Mouse (Mus musculus): ENCODE results near the gene Kirrel3.

The Kirrel3 gene

DNA sequence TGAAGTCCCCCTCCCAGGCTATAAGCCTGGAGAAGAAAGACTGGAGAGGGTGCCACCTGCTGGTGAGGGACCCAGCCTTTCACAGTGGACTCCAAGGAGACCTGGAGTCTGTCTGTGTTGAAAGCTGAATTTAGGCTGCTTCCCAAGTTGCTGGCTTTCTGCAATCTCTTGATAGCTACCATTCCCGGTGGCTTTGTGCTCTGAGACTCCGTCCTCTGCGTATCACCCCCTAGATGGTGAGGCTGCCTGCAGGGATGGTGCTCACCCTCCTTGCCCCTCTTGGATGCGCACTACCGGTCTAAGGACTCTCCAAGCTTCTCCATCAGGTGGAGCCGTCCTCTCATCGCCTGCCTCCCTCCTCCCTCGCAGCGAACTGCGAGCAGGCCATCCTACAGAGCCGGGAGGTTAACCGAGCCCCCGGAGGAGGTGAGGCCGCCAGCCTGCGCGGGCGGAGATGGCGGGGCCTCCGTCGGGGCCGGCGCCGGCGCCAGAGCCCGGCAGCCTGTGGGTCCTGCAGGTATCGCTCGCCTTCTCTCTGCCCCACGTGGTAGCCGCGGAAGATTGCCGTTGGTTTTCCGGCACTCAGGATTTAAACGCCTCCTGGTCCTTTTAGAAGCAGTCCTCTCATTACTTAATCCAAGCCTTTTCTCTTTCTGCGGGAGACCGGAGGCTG, at the start of gene Kirrel3:
TSS of gene Kirrel3 (plus strand) at position 136 of the 673 bp plus-strand sequence.
- DNase-seq: peak; percentile 21 to 39

- DNase-seq: no peak
Measured at GRCm38 (mm10) chr9:34440721-34441120, 45.0 kb upstream of the Kirrel3 start.

- DNase-seq: no peak
Measured at GRCm38 (mm10) chr9:34443950-34444349, 41.7 kb upstream of the Kirrel3 start.

DNA sequence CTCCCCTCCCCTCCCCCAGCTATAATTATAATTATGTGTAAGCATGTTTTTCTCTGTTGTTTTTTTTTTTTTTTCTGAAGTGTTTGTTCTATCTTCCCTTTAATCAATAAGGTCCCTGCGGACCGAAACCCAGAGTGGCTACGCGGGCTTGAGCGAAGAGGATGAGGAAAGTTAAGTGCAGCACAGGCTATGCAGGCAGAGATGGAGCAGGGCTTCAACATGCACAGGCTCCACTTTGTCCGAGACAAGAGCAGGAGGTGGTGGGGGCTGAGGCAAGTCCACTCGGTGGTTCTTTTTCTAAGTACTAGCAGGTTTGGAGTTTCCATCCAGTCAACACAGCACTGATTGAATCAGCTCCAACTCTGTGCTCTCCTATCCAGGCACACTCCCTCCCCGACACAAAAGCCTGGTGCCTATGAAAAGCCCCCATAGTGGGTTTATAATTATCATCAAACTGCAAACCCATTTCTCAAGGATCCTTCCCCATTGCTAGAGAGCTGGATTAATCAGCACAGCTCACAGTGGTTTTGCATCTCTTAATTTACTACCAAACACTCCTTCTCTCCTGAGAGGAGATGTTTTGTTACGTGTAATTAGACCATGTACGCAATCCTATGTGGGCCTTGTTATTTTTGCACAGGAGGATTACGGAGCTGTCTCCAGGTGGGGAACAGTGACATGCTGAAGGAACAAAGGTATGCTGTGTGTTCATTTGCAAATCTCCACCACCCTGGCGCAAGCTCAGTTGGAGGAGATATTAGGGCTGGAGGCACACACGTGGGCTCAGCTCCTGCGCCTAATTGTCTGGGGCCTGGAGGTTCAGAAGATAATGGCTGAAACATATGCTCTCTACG, 39.0 kb upstream of the Kirrel3 start:
- no peak for DNase-seq

DNA sequence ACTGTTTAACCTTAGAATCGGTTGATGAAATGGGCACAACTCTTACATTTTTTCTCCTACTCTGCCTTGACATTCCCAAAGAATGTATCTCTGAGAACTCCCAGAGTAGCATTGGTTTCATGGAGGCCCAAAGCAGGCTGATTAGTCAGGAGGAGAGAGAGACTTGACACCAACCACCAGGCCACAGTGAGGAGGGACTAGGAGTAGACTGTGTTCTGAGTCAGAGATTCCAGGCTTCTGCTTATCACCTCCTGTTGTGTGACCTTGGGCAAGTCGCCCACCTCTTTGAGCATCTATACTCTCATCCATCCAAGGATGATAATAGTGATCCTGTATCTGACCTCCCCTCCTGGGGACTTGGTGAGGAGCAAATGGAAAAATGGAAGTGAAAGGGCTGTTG, 38.0 kb upstream of the Kirrel3 start:
- DNase-seq: no peak

- DNase-seq: no peak
Measured at GRCm38 (mm10) chr9:34448467-34448866, 37.2 kb upstream of the Kirrel3 start.

DNA sequence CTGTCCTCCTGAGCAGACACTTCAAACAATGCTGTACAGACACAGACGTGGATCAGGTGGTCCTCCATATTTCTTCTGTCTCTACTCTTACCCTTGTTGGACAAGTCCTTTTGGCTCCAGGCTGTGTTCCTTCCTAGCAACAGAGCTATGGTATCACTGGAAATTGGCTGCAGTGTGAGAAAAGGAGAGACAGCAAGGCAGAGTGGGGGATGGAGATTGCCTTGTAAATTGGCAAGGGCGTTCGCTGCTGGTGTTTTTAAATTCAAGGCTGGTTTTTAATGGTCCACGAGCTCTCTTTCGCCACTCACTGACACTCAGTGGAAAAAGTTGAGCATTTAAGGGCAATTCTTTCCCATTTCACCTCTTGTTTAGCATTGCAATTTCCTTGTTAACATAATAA, 27.5 kb upstream of the Kirrel3 start:
- no peak for DNase-seq

- DNase-seq: no peak
Measured at GRCm38 (mm10) chr9:34459968-34460367, 25.7 kb upstream of the Kirrel3 start.

- DNase-seq: no peak
Measured at GRCm38 (mm10) chr9:34463666-34464065, 22.0 kb upstream of the Kirrel3 start.

DNA sequence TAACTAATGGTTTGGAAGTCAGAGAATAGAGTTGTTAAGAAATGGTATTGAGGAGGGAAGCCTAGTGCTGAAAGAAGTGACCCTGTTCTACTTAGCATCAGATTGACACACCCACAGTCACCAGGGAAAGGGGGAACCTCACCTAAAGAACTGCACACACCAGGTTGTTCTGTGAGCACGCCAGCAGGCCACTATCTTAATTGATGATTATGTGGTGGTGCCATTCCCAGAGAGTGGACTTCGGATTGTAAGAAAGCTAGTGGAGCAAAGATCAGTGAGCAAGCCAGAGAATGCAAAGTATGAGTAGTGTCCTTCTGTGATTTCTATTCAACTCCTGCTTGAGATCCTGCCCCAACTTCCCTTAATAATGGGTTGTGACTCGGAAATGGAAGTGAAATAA, 19.6 kb upstream of the Kirrel3 start:
- DNase-seq: no peak

DNA sequence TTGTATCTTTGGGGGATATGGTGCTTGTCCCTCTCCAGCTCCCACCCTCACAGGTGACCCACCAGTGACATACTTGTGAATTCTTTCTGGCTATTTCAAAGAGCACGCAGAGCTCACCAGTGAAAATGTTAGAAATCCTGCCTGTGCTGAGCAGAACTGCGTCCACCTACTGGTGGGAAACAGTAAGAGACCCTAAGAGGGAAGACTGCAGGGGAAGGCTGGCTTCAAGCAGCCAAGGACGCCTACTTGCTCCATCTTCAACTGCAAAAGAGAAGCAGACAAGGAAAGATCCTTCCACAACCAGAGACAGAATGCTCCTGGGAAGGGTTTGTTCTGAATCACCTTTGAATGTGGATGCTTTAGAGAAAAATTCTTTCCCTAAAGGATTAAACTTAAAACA, 16.5 kb upstream of the Kirrel3 start:
- no peak for DNase-seq

DNA sequence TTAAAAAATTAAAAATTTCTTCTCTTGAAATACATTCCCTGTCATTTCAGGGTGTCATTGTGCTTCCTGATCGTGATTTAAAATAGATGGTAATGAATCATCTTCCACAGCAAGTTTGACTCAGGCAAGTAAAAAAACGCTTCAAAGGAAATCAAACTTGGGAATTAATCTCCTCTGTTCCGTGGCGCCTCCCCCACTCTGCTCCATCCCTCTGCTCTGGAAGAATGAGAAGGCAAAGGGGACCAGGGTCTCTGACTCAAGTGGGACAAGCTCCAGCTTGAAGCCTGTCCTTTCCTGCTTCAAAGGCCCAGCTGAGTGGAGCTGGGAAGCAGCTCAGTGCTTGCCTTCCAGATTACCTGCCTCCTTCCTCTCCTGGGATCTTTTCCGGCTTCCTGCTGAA, 9.5 kb upstream of the Kirrel3 start:
- DNase-seq: no peak

- DNase-seq: no peak
Measured at GRCm38 (mm10) chr9:34478494-34478893, 7.2 kb upstream of the Kirrel3 start.

GRCm38 (mm10) chr9:34483236-34483635, 2.5 kb upstream of the Kirrel3 start:
- no peak for DNase-seq

DNA sequence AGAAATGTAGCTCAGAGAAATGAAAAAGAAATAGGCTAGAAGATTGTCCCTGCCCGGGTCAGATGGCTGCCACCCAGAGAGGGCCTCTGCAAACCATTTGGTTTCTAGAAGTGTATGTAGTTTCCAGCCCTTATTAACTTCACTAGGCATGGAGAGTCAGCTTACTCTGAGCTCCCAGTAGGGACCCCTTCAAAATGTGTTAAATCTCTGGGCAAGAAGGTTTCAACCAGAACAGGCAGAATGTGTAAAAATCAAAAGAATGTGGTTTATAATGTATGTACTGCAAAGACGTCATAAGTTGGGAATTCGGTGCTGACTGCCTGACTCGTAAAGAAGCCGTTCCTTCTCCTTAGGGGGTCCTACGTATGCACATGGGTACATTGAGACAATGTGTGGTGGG, 1.0 kb upstream of the Kirrel3 start:
- no peak for DNase-seq

- DNase-seq: no peak
Measured at GRCm38 (mm10) chr9:34488267-34488666, 2.6 kb downstream of the Kirrel3 start.

DNA sequence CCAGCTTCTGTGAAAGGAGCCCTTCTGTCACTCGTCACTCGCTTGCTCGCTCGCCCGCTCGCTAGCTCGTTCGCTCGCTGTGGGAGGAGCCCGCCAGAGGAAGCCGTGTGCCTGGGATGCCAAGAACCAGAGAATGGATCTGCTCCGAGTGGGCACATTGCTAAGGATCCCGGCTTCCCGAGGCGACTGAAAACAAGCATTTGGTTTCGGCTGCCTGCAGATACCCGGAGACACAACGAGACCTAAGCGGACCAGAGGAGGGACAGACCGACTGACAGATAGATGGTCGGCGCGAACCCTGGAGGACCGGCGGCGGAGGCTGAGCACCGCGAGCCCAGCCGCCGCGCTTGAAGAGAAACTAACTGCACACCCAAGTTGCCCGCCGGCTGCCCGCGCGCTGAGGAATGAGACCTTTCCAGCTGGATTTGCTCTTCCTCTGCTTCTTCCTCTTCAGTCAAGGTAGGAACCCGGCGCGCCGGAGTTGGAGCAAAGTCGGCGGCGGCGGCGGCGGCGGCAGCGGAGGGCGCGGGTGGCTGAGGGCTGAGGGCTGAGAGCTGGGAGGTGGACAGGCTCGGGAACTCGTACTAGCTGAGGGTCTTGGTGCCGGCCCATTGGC, 3.1 kb downstream of the Kirrel3 start:
- peak; percentile 24 to 34 for DNase-seq

DNA sequence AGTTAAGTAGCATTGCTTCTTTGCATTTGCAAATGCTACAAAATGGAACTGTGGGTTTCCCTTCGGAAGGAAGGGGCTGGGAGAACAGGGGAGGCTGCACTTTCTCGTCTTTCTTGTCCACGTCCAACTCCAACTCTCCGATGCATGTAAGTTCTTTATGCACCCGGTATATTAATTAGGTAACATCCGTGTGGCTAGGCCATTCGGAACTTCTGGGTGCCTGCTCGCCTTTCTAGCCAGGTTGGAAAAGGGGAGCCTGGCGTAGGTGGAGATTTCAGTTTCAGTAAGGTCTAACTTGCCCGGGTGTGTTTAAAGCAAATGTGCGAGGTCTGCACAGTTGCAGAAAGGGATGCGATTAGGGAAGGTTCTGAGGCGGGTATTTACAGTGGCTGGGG, 3.6 kb downstream of the Kirrel3 start:
- DNase-seq: no peak

GRCm38 (mm10) chr9:34489760-34490159, 4.1 kb downstream of the Kirrel3 start:
- DNase-seq: no peak

GRCm38 (mm10) chr9:34492121-34492520, 6.4 kb downstream of the Kirrel3 start:
- DNase-seq: no peak

- no peak for DNase-seq
Measured at GRCm38 (mm10) chr9:34493571-34493970, 7.9 kb downstream of the Kirrel3 start.

DNA sequence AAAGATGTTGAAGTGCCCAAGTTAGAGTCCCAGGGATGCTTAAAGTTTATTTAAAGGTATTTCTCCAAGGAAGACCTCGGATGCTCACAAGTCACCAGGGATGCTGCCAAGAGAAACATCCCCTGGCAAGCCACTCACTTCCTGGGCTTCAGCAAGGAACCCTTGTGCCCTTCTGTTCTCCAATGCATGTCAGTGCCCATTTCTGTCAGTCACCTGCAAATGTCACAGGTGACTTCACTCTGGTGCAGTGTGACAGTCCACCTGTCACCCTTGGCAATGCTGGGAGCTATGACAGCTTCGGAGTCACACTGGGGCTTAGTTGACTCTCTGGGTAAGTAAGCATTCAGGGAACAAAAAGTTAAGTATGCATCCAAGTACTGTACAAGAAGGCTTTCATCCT, 12.4 kb downstream of the Kirrel3 start:
- DNase-seq: no peak

GRCm38 (mm10) chr9:34498651-34499050, 13.0 kb downstream of the Kirrel3 start:
- peak; percentile 53 to 64 for DNase-seq

- DNase-seq: no peak
Measured at GRCm38 (mm10) chr9:34507164-34507563, 21.5 kb downstream of the Kirrel3 start.

All from lung, adult 18-20 months (tissue).